Comparison of ENCODE assay signal across 27 mouse cellular contexts in the genomic region with DNA sequence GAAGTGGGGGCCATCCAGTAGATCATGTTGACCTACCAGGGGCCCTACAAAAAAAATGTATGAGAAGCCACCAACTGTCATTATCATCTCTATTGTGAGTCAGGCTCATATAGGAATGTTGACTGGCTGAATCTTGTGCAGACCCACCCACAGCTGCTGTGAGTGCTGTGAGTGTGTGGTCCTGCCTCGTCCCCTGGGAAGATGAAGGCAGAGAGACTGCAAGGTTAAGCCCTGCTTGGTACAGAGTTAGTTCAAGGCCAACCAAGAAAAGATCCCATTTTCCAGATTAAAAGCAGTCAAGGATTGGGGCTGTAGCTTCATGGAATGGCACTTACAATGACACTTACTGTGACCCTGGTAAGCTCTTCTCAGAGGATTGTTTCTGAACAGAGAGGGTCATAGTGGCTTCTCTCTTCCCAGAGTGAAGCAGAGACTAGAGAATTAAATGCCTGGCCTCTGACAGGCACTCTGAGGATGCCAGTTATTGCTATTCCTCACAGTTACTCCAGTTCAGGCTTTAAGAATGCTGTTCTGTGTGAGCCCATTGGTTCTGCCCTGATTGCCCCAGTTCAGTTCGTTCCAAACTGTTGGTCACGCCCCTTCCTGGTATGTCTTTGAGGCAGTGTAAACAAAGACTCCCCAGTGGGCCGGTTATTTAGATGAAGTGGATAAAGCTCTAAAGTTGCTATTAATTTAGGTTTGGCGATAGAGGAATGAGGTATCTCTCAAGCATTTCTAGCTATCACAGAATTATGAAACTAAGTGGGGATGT. TPM values are rescaled to one million over a fixed set of nuclear protein-coding genes. Genes with fewer than 3 reads are reported as not detected.
DNase-seq lines count a peak whose midpoint lies in the region; ATAC-seq and TF ChIP-seq lines count a peak whose summit lies in the region.
"Had no signal": no experiment of that assay in that cellular context is flagged by ENCODE, and none has a peak within 500 bp of the region (broad histone marks: within the 10 kb centered on the region; RNA-seq: fewer than 3 reads in every experiment).

No protein-coding gene starts in this region.

- H3K4me2 ChIP-seq in midbrain, postnatal 0 days (ENCODE audit: low read depth, low read length, poor library complexity, severe bottlenecking): no peak overlapping the region
- H3K4me2 ChIP-seq: embryonic facial prominence, embryonic 12.5 days; embryonic facial prominence, embryonic 15.5 days; heart, embryonic 12.5 days; heart, embryonic 15.5 days; hindbrain, embryonic 14.5 days had no signal

- H3K9ac ChIP-seq in ES-E14 (ENCODE audit: insufficient read depth, low read depth, low read length, poor library complexity, severe bottlenecking): no peak overlapping the region
- H3K9ac ChIP-seq in midbrain, postnatal 0 days (replicated peaks; ENCODE audit: low read length, poor library complexity, severe bottlenecking): no peak overlapping the region
- H3K9ac ChIP-seq: embryonic facial prominence, embryonic 12.5 days; embryonic facial prominence, embryonic 15.5 days; forebrain, postnatal 0 days; heart, embryonic 12.5 days; heart, embryonic 15.5 days; hindbrain, embryonic 14.5 days had no signal

- WGBS in midbrain, postnatal 0 days: 63% methylated on average over 5 of the region's 5 CpGs

- no peak for ATAC-seq in midbrain, postnatal 0 days (ENCODE audit: low FRiP score)
- ATAC-seq: forebrain, embryonic 14.5 days; forebrain, postnatal 0 days; hindbrain, postnatal 0 days; inflammation-experienced regulatory T-cells, adult 6 months; intestine, embryonic 16.5 days had no signal

- H3K27ac ChIP-seq in ES-E14 (ENCODE audit: insufficient read depth, low read depth, low read length, poor library complexity, severe bottlenecking): no peak overlapping the region
- H3K27ac ChIP-seq in midbrain, postnatal 0 days (ENCODE audit: low read depth, low read length): no peak overlapping the region
- H3K27ac ChIP-seq: embryonic facial prominence, embryonic 12.5 days; embryonic facial prominence, embryonic 15.5 days; gastrocnemius, adult 2 months; heart, embryonic 15.5 days; hindbrain, embryonic 14.5 days; hindbrain, postnatal 0 days had no signal

- intact Hi-C loops in heart, postnatal 10 days (cut with DNase I): no loop called here

- no peak overlapping the region for H3K4me3 ChIP-seq in ES-E14 (ENCODE audit: insufficient read depth in 1 of 2, low read depth in 1 of 2, low read length in 2 of 2, poor library complexity in 1 of 2, severe bottlenecking in 1 of 2)
- H3K4me3 ChIP-seq in midbrain, postnatal 0 days (ENCODE audit: low read depth, low read length): no peak overlapping the region
- H3K4me3 ChIP-seq: embryonic facial prominence, embryonic 12.5 days; embryonic facial prominence, embryonic 15.5 days; gastrocnemius, adult 2 months; heart, embryonic 12.5 days; heart, embryonic 15.5 days had no signal

- in situ Hi-C loops in ES-E14 (cut with MboI; ENCODE audit: low sequenced_read_pairs in 2 of 2, unreplicated experiment in 2 of 2): no loop called here

- DNase-seq in heart, adult 11 months: peak; percentile 66
- DNase-seq in heart, postnatal 10 days: no peak
- DNase-seq in ES-E14 (ENCODE audit: low read depth, low spot score): peak; percentile 58
- peak; percentile 95 for DNase-seq in R1 (ENCODE audit: low read depth, low spot score)
- no peak for DNase-seq in ovary, adult 18-20 months (ENCODE audit: low spot score)
- no peak for DNase-seq in midbrain, postnatal 0 days (ENCODE audit: low spot score)
- DNase-seq: adrenal gland, postnatal 10 days; adrenal gland, postnatal 36 days; cerebellum, adult 18-20 months; cerebellum, adult 9-10 months; cerebellum, postnatal 25 days; forebrain, postnatal 0 days; gastrocnemius, adult 2 months; gastrocnemius, postnatal 14 days; heart, adult 18-20 months; heart, postnatal 14 days; heart, postnatal 4 days had no signal

- peaks cover 5 to 6% of the 10 kb centered on the region in 2 experiments; a peak in 2 of 4 replicates for H3K4me1 ChIP-seq in ES-E14 (ENCODE audit: control insufficient read depth in 2 of 2, insufficient read depth in 2 of 2, low read length in 2 of 2, poor library complexity in 1 of 2)
- H3K4me1 ChIP-seq in midbrain, postnatal 0 days (ENCODE audit: insufficient read depth, low read length): no peaks in the 10 kb centered on the region
- H3K4me1 ChIP-seq: embryonic facial prominence, embryonic 12.5 days; embryonic facial prominence, embryonic 15.5 days; heart, embryonic 12.5 days; heart, embryonic 15.5 days had no signal

- no peaks in the 10 kb centered on the region for H3K36me3 ChIP-seq in ES-E14 (ENCODE audit: control insufficient read depth, insufficient read depth, low read length, poor library complexity, severe bottlenecking)
- no peaks in the 10 kb centered on the region for H3K36me3 ChIP-seq in midbrain, postnatal 0 days (ENCODE audit: insufficient read depth, low read length)
- H3K36me3 ChIP-seq: embryonic facial prominence, embryonic 12.5 days; embryonic facial prominence, embryonic 15.5 days; heart, embryonic 12.5 days; heart, embryonic 15.5 days had no signal

- no peaks in the 10 kb centered on the region for H3K9me3 ChIP-seq in ES-E14 (ENCODE audit: control insufficient read depth, insufficient read depth, low read depth, low read length)
- no peaks in the 10 kb centered on the region for H3K9me3 ChIP-seq in midbrain, postnatal 0 days (ENCODE audit: low read length)
- H3K9me3 ChIP-seq: embryonic facial prominence, embryonic 12.5 days; embryonic facial prominence, embryonic 15.5 days; heart, embryonic 12.5 days; heart, embryonic 15.5 days had no signal

- TF ChIP-seq CTCF in midbrain, postnatal 0 days (IDR thresholded peaks at IDR 0.05): no peak

- no peaks in the 10 kb centered on the region for H3K27me3 ChIP-seq in midbrain, postnatal 0 days (ENCODE audit: insufficient read depth, low read length)
- H3K27me3 ChIP-seq: embryonic facial prominence, embryonic 12.5 days; embryonic facial prominence, embryonic 15.5 days; heart, embryonic 12.5 days; heart, embryonic 15.5 days had no signal

TF ChIP-seq in ES-E14, 5 proteins besides CTCF, POLR2A, EP300 and RAD21:
- TF ChIP-seq CHD2 (IDR thresholded peaks at IDR 0.05; ENCODE audit: low read depth, low read length): no peak
- no peak for TF ChIP-seq HCFC1 (IDR thresholded peaks at IDR 0.05; ENCODE audit: borderline replicate concordance, insufficient read depth, low read length)
- no peak for TF ChIP-seq ZNF384 (IDR thresholded peaks at IDR 0.05; ENCODE audit: low read depth, low read length)
- no peak for TF ChIP-seq MAFK (IDR thresholded peaks at IDR 0.05; ENCODE audit: insufficient read depth, low read depth, low read length)
- TF ChIP-seq ZC3H11A (IDR thresholded peaks at IDR 0.05; ENCODE audit: borderline replicate concordance, low read depth, low read length): no peak

RNA-seq across cellular contexts. Expression of gene Fer, which starts 34.1 kb away (rescaled TPM):
- 10 to 100 TPM; 23.4 to 25.3 TPM for total RNA-seq in heart, postnatal 10 days (2021)
- 13.8 and 14.2 TPM in 2 replicates for total RNA-seq in ES-E14 (2012; rRNA removed)
- 22.6 and 27.9 TPM in 2 replicates for total RNA-seq in midbrain, postnatal 0 days (2014; rRNA removed)
- 20.1 and 22.7 TPM in 2 replicates for polyA plus RNA-seq in midbrain, postnatal 0 days (2015; fragmentation: Nextera tagmentation; extraction: Ambion mirVana)

RNA-seq across cellular contexts. Expression of gene A930002H24Rik, which starts 34.8 kb away (rescaled TPM):
- 1 to 10 TPM; 1.2 to 1.4 TPM for total RNA-seq in heart, postnatal 10 days (2021)
- total RNA-seq in ES-E14 (2012; rRNA removed): 0.71 and 1.0 TPM in 2 replicates
- 8.4 and 11.2 TPM in 2 replicates for total RNA-seq in midbrain, postnatal 0 days (2014; rRNA removed)
- 2.3 and 3.2 TPM in 2 replicates for polyA plus RNA-seq in midbrain, postnatal 0 days (2015; fragmentation: Nextera tagmentation; extraction: Ambion mirVana)
- total RNA-seq: common myeloid progenitor, adult 5-6 weeks; gastrocnemius, adult 2 months; gastrocnemius, postnatal 14 days; heart, postnatal 14 days had no signal
- polyA plus RNA-seq: inflammation-experienced regulatory T-cells, adult 6 months had no signal

Comparison
In these comparisons a context has a peak if more than half of its experiments do, and no peak if none do; other contexts are left out.
1. DNase-seq: peak in heart, adult 11 months (single experiment), ES-E14 (single experiment) and R1 (single experiment); none in heart, postnatal 10 days (0 of 2), ovary, adult 18-20 months (single experiment) and midbrain, postnatal 0 days (single experiment).